Comparison of ENCODE assay signal across 8 mouse cellular contexts in genomic region chr10:62340991-62341390, GRCm38 (mm10). TPM values are rescaled to one million over a fixed set of nuclear protein-coding genes. Genes with fewer than 3 reads are reported as not detected.
DNase-seq lines count a peak whose midpoint lies in the region; ATAC-seq lines count a peak whose summit lies in the region.

No protein-coding gene starts in this region.

- DNase-seq in lung, postnatal 25 days (ENCODE audit: low spot score) = no peak
- DNase-seq in forebrain, embryonic 10.5 days (ENCODE audit: extremely low spot score, low spot score) = no peak
- no peak for DNase-seq in limb, embryonic 10.5 days (ENCODE audit: low spot score)
- DNase-seq in retina, embryonic 14.5 days (ENCODE audit: low spot score) = no peak
- no peak for DNase-seq in layer of hippocampus, adult 11-12 months (ENCODE audit: low spot score)
- DNase-seq in urinary bladder, adult 2 months (ENCODE audit: low spot score) = no peak

- H3K4me2 ChIP-seq in lung, embryonic 15.5 days = peak overlapping the region; percentile 90
- H3K4me2 ChIP-seq in neural tube, embryonic 14.5 days (ENCODE audit: low read depth, low read length) = peak overlapping the region; percentile 81

- peak overlapping the region; percentile 94; the same call in 1 of the 2 replicates for H3K27ac ChIP-seq in lung, embryonic 15.5 days
- peak overlapping the region; percentile 90 for H3K27ac ChIP-seq in forebrain, embryonic 10.5 days
- peak overlapping the region; percentile 87 for H3K27ac ChIP-seq in limb, embryonic 10.5 days
- H3K27ac ChIP-seq in neural tube, embryonic 14.5 days (ENCODE audit: low read depth, low read length) = peak overlapping the region; percentile 86; the same call in 1 of the 2 replicates

- peak overlapping the region; percentile 72 for H3K4me3 ChIP-seq in lung, embryonic 15.5 days
- H3K4me3 ChIP-seq in forebrain, embryonic 10.5 days = peak overlapping the region; percentile 82
- H3K4me3 ChIP-seq in limb, embryonic 10.5 days = peak overlapping the region; percentile 70
- peak overlapping the region; percentile 59 for H3K4me3 ChIP-seq in neural tube, embryonic 14.5 days (ENCODE audit: low read depth, low read length)

- no peaks in the 10 kb centered on the region for H3K36me3 ChIP-seq in lung, embryonic 15.5 days
- no peaks in the 10 kb centered on the region for H3K36me3 ChIP-seq in forebrain, embryonic 10.5 days (replicated peaks)
- H3K36me3 ChIP-seq in limb, embryonic 10.5 days = no peaks in the 10 kb centered on the region
- no peaks in the 10 kb centered on the region for H3K36me3 ChIP-seq in neural tube, embryonic 14.5 days (ENCODE audit: control insufficient read depth, insufficient read depth, low read length)

- H3K9ac ChIP-seq in lung, embryonic 15.5 days = peak overlapping the region; percentile 66
- peak overlapping the region; percentile 59 for H3K9ac ChIP-seq in neural tube, embryonic 14.5 days (replicated peaks; ENCODE audit: low read depth, low read length)

- no peak for ATAC-seq in lung, embryonic 15.5 days (ENCODE audit: borderline replicate concordance, extremely low read depth, low FRiP score, low TSS enrichment)
- no peak for ATAC-seq in neural tube, embryonic 14.5 days (ENCODE audit: low read depth)

- peaks cover 36% of the 10 kb centered on the region for H3K4me1 ChIP-seq in lung, embryonic 15.5 days
- H3K4me1 ChIP-seq in forebrain, embryonic 10.5 days = peaks cover 50% of the 10 kb centered on the region
- peaks cover 45% of the 10 kb centered on the region for H3K4me1 ChIP-seq in limb, embryonic 10.5 days
- peaks cover 14% of the 10 kb centered on the region for H3K4me1 ChIP-seq in neural tube, embryonic 14.5 days (ENCODE audit: control insufficient read depth, insufficient read depth, low read length)

- H3K27me3 ChIP-seq in lung, embryonic 15.5 days = no peaks in the 10 kb centered on the region
- H3K27me3 ChIP-seq in forebrain, embryonic 10.5 days (ENCODE audit: poor library complexity, severe bottlenecking) = peaks cover 13% of the 10 kb centered on the region
- no peaks in the 10 kb centered on the region for H3K27me3 ChIP-seq in limb, embryonic 10.5 days (ENCODE audit: low read depth, poor library complexity, severe bottlenecking)
- no peaks in the 10 kb centered on the region for H3K27me3 ChIP-seq in neural tube, embryonic 14.5 days (ENCODE audit: control insufficient read depth, insufficient read depth, low read length)

- no peaks in the 10 kb centered on the region for H3K9me3 ChIP-seq in lung, embryonic 15.5 days
- no peaks in the 10 kb centered on the region for H3K9me3 ChIP-seq in forebrain, embryonic 10.5 days
- no peaks in the 10 kb centered on the region for H3K9me3 ChIP-seq in limb, embryonic 10.5 days (replicated peaks)
- H3K9me3 ChIP-seq in neural tube, embryonic 14.5 days (ENCODE audit: control insufficient read depth, low read length) = no peaks in the 10 kb centered on the region

- WGBS in lung, embryonic 15.5 days = 28% methylated on average over 3 of the region's 3 CpGs
- WGBS in forebrain, embryonic 10.5 days = 30% methylated on average over 3 of the region's 3 CpGs
- WGBS in limb, embryonic 10.5 days = 42% methylated on average over 3 of the region's 3 CpGs
- whole genome bisulfite sequencing in neural tube, embryonic 14.5 days = 38% methylated on average over 3 of the region's 3 CpGs

RNA-seq across cellular contexts. Expression of gene Hk1, which starts 38.7 kb away (rescaled TPM):
- 35.1 and 39.9 TPM in 2 replicates for polyA plus RNA-seq in lung, embryonic 15.5 days (2015; fragmentation: Nextera tagmentation; extraction: Ambion mirVana)
- polyA plus RNA-seq in forebrain, embryonic 10.5 days (2016; fragmentation: Nextera tagmentation; extraction: Ambion mirVana) = 29.4 and 30.0 TPM in 2 replicates
- 25.4 and 33.7 TPM in 2 replicates for polyA plus RNA-seq in limb, embryonic 10.5 days (2016; fragmentation: Nextera tagmentation; extraction: Ambion mirVana)
- polyA plus RNA-seq in neural tube, embryonic 14.5 days (2014; fragmentation: Nextera tagmentation; extraction: Ambion mirVana) = 79.7 and 99.9 TPM in 2 replicates
- polyA plus RNA-seq in urinary bladder, adult 2 months (2012; rRNA removed) = 53.9 and 83.8 TPM in 2 replicates
